Mouse (Mus musculus) stomach, postnatal 0 days (tissue): Measurements from ENCODE around the gene Hoxa2.

Source experiments
- CTCF ChIP-seq: IDR thresholded peaks from 2 replicates; pipeline ENCODE4 v1.5.1; 2016; ENCODE audit warnings: antibody characterized with exemption, low read depth, mild to moderate bottlenecking, moderate library complexity
- EP300 ChIP-seq: optimal IDR thresholded peaks from 2 replicates; pipeline ENCODE3; 2016; ENCODE audit warnings: antibody characterized with exemption

DNA sequence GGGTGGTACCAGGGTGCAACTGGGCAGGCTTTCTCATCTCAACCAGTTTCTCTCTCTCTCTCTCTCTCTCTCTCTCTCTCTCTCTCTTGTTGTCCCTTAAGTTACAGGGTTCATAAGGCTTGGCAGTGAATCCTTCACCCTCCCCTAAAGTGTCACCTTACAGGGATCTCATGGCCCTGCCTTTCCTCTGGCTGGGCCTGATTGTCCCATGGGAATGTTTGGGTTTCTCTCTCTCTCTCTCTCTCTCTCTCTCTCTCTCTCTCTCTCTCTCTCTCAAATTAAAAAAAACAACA lies 43.0 kb upstream of the Hoxa2 start:
- no peak for TF ChIP-seq CTCF
- no peak for TF ChIP-seq EP300
